Mouse (Mus musculus) hindbrain, embryonic 14.5 days (tissue): ENCODE measurements around the gene Frmpd3. TPM values are rescaled to one million over a fixed set of nuclear protein-coding genes. Genes with fewer than 3 reads are reported as not detected.
A peak's percentile ranks its signal among the peaks of the same experiment; 100 is the strongest.

Experiments used
- microRNA counts: library from miRNA; unstranded; fragments of <30 nt; microRNA quantifications from one replicate; lab custom pipeline; 2016
- microRNA-seq: library from miRNA; unstranded; fragments of <30 nt; microRNA quantifications from one replicate; pipeline ENCODE4, GENCODE M21; 2016
- polyA plus RNA-seq: library from polyadenylated mRNA; unstranded; fragments of >200 nt; fragmentation: Nextera tagmentation; extraction: Ambion mirVana; gene quantifications from 2 replicates; pipeline ENCODE4 v1.2.1, GENCODE M21; 2014

The Frmpd3 gene
- polyA plus RNA-seq, 1 experiment from 2014 or later = 4.5 TPM

MicroRNAs within 50 kb of the gene (microRNA counts, 519-probe panel; counts per million panel counts)
- not detected for microRNA mmu-miR-3475 (lab: Ali Mortazavi, UCI)

Small RNAs within 50 kb of the gene (microRNA-seq; reads per million reads assigned to microRNA genes)
- 100 reads per million, percentile 52 among the genes with 10 or more reads in this experiment for gene Mir3475

Other genes with a start within 250 kb of the Frmpd3 start
- 89.4 and 98.9 TPM in 2 replicates for gene Prps1, start 114.3 kb downstream of the Frmpd3 start, polyA plus RNA-seq